Mouse (Mus musculus) gastrocnemius, adult 2 months (tissue): ENCODE measurements around the gene Ttc28. TPM values are rescaled to one million over a fixed set of nuclear protein-coding genes. Genes with fewer than 3 reads are reported as not detected.

Experiments
- DNase-seq: peaks from one replicate; pipeline ENCODE4 v3.0.0; 2022
- H3K27ac ChIP-seq: fragments of 200-600 bp; 2 replicates; pipeline ENCODE4 v1.8.1; 2022; ENCODE audit warnings: mild to moderate bottlenecking
- H3K4me3 ChIP-seq: fragments of 200-600 bp; 2 replicates; pipeline ENCODE4 v1.8.1; 2022; ENCODE audit warnings: mild to moderate bottlenecking, moderate library complexity
- CTCF ChIP-seq: fragments of 200-600 bp; IDR thresholded peaks from 2 replicates; pipeline ENCODE4 v1.8.1; 2022; ENCODE audit warnings: antibody characterized with exemption, mild to moderate bottlenecking, moderate library complexity
- intact Hi-C: fragments of 180-260 bp; cut with DNase I; formaldehyde crosslinking; loops from one replicate; pipeline ENCODE4 v1.15.1; 2025
- total RNA-seq, 2 experiments: library from RNA; stranded (reverse); gene quantifications; 2 replicates each; pipeline ENCODE4 v1.2.3; 2021

Ttc28 gene
- total RNA-seq, 2 experiments from 2014 or later = 11.9 to 16.6 TPM

DNA sequence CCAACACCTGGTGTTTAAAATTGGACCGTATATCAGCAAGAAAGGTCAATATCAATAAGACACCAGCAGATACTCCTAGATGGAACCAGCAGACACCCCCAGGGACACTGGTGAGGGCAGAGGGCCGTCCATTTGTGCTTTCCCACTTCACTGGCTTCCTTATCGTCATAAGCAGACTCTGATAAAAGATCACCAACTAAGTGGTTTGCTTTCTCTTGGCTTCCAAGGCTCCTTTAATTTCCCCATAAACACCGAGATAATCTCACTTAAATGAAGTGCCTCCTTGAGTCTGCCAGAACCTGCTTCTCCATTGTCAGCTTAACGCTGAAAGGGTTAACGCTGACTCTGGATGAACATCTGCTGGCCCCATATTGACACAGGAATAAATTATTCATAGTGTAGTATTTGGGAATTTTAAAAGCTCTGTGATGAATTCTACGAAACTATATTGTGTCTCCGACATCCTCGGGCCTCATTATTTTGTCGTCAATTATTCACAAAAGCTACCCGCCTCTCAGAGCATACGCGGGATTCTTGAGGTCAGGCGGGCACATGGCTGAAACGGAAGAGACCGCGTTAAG lies 175.3 kb downstream of the Ttc28 start:
- DNase-seq = no peak
- intact Hi-C loops = no loop called here
- peak overlapping the region; percentile 50 for H3K4me3 ChIP-seq
- H3K27ac ChIP-seq = peak overlapping the region; percentile 74
- no peak for TF ChIP-seq CTCF

DNA sequence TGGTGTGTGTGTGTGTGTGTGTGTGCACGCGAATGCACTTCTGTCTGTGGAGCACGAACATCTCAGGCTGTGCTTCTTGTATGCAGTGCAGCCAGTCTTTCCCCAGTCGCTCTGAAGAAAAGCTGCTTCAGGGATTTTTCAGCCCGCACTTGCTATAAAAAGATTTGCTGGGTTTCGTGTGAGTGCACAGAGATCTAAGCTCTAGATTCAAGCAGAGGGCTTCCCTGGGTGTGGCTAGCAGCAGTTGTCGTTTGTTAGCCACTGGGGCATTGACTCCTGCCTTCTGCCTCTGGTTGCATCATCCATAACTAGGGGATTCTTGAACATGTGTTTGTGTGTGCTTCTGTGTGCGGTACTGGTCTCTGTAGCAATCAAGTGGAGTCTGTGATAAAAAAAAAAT lies 175.9 kb downstream of the Ttc28 start:
- H3K4me3 ChIP-seq = peak overlapping the region; percentile 50
- peak overlapping the region; percentile 74 for H3K27ac ChIP-seq
- TF ChIP-seq CTCF = no peak
- DNase-seq = peak; percentile 52
- intact Hi-C loops = no loop called here

DNA sequence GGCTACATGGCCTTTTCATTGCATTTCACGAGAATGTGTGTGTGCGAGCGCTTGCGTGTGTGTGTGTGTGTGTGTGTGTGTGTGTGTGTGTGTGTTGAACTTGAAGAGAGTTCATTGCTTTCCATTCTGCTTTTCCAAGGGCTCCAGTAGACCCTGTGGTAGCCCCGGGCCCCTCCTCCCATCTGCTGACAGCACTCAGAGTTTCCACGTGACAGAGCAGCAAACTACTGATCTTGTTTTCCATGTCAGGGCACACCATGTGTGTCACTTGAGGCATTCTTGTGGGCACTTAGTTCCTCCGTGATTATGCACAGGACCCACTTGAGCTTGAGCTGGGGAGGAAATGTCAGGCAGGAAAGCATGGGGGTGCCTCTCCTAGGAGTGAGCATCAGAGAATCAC lies 177.5 kb downstream of the Ttc28 start:
- Histone ChIP-seq H3K27ac (peak overlapping the region; percentile 80), H3K4me3 (no peak overlapping the region)
- no peak for DNase-seq
- TF ChIP-seq CTCF = no peak
- intact Hi-C loops = no loop called here

DNA sequence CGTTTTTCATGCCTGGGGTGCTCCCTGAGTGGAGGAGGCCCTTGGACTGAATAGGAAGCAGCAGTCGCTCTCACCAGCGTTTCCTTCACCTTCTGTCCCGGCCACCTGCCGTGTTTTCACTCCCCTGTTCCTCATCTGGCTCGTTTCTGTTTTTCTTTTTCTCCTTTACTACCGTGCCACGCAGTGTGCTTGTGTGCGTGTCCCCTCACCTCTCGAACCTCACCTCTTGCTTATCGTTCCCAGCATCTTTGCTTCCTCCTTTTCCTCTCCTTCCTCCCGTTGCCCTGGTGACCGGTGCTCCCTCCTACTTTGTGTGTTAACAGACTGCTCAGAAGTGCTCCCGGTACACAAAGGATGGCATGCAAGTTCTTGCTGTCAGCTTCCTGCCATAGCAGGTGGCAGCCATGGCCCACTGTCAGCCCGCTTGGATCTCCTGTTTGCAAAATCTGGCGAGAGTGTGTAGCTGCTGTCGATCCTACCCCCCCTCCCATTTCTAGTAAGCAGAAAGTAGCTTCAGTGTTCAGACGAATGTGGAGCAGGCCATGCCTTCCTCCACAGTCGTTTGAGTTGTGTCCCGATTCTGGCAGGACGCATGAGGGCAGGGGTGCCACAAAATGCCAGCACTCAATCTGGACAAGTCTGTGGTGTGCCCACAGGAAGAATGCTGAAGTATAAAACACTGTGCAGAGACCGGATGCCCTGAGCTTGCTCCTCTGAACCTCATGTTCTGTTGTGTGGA lies 179.0 kb downstream of the Ttc28 start:
- DNase-seq = no peak
- H3K27ac ChIP-seq = peak overlapping the region; percentile 80
- H3K4me3 ChIP-seq = no peak overlapping the region
- intact Hi-C loops = no loop called here
- TF ChIP-seq CTCF = no peak

DNA sequence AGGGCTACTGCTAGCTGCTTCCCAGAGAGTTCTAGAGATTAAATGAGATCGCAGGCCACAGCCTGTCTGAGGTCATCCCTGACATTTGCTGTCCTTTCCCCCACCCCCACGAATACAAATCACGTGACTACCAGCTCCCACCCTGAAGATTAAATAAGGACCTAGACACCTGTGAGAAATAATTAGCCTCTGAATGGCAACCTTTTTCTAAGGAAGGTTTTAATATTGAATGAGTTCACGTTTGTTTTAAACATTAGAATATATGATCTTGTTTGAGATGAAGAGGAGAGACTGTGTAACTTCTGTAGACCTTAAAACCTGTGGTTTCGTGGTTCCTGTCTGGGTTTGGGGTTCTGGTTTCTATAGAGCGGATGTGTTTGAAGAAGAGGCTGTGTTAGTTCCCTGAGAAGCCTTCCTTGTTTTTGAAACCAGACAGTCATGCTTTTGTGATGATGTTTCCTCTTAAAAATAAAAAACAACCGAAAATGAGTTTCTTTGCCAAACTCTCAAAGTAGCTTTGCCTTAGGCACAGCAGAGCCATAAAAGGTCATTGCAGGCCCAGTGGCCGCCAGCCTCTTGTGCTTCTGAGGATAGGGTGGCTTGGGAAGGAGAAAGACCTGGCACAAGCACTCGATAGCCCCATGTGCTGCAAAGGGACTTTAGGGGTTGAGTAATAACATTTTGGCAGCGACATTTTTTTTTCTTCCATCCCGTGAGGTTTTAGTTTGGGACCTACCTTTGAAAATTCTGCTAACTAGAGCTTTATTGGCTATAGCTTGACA lies 179.7 kb downstream of the Ttc28 start:
- intact Hi-C loops = no loop called here
- TF ChIP-seq CTCF = no peak
- Histone ChIP-seq H3K4me3 (no peak overlapping the region), H3K27ac (peak overlapping the region; percentile 80)
- peak; percentile 68 for DNase-seq

DNA sequence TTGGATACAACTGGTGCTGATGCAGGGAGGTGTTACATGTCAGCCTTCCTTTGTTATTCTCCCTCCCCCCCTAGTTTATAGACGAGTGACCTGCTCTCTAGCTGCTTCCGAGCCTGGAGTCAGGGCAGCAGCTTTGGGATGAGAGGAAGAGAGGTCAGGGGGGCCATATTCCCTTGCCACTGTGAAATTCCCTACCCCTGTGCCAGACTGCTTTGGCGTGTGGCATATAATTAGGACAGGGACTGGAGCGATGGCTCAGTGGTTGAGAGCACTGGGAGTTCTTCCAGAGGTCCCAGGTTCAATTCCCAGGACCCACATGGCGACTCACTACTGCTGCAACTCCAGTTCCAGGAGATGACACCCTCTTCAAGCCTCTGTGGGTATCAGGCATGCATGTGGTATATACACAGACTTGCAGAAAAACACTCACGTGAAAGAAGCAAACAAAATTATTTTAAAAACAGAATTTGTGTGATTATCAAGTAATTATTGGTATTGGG lies 180.7 kb downstream of the Ttc28 start:
- TF ChIP-seq CTCF = no peak
- Histone ChIP-seq H3K27ac (peak overlapping the region; percentile 80), H3K4me3 (no peak overlapping the region)
- DNase-seq = no peak
- intact Hi-C loops = no loop called here

DNA sequence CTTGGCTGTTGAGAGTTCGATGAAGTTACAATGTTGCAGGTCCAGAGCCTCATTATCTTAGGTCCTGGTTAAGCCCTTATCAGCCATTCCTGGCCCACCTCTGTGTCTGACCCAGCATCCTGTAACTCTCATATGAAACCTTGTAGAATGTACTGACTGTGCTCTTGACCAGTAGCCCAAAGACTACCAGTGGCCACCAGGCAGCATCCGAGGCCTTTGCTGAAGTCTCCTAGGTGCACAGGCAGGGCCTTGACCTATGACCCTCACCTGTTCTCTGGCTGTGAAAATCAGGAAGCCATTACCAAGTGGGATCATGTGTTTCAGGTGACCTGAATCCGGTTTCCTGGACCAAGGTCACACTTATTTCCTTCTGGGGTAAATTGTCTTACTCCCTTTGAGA lies 183.6 kb downstream of the Ttc28 start:
- intact Hi-C loops = no loop called here
- DNase-seq = no peak
- no peak for TF ChIP-seq CTCF
- Histone ChIP-seq H3K27ac (no peak overlapping the region), H3K4me3 (no peak overlapping the region)

DNA sequence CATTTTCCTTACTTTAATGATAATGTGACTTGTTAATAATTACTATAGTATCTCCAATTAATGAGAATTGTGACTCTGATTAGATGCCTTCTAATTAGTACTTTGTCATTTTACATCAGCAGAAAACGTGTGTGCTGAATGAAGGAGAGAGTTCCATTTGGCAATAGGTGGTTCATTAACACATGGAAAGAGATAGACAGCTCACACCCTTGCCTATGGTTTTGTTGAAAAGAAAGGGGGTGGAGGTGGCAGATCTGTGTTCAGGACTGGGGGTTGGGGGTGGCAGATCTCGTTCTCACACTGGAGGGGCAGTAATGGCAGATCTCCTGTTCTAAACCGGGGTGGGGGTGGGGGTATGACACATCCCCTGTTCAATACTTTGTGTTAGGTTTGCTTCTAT lies 184.4 kb downstream of the Ttc28 start:
- intact Hi-C loops = no loop called here
- Histone ChIP-seq H3K4me3 (no peak overlapping the region), H3K27ac (no peak overlapping the region)
- DNase-seq = no peak
- TF ChIP-seq CTCF = no peak

DNA sequence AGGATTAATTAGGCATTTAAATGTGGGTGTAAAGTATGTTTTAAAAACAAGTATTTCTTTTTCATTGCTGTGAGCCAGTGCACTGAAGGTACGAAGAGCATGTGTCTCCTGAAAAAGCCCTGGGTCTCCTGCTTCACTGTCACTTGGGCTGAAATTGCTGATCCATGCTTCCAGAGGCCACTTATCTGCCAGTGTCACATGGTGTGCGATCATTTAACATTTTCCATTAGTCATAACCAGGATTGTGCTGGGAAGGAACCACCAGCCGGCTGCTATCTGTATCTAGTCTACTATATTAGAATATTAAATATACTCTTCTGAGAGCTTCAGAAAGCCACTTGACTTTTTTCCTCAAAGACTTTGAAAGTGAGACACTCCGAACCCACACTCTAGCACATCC lies 186.2 kb downstream of the Ttc28 start:
- intact Hi-C loops = loop anchor here (5.0 kb wide), 1 partner anchor 83 kb away; no protein-coding TSS in a partner anchor
- no peak for DNase-seq
- Histone ChIP-seq H3K27ac (peak overlapping the region; percentile 57), H3K4me3 (no peak overlapping the region)
- TF ChIP-seq CTCF = no peak

DNA sequence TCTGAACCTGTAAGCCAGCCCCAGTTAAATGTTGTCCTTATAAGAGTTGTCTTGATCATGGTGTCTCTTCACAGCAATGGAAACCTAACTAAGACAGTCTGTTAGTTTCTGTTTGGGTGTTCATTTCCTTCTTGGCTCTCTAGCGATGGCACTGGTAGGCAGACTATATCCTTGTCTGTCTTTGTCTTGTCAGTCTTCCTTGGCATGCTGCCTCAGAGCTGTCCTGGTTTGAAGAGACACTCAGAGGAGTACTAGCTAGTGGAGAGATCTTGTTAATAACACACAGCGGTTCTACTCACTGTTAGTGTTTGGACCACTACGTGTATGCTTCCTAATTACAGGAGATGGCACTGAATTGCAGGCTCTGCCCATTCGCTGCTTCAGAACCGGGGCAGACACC lies 189.9 kb downstream of the Ttc28 start:
- Histone ChIP-seq H3K4me3 (no peak overlapping the region), H3K27ac (peak overlapping the region; percentile 39)
- intact Hi-C loops = loop anchor here (5.0 kb wide), 1 partner anchor 87 kb away; no protein-coding TSS in a partner anchor
- peak; percentile 38 for DNase-seq
- TF ChIP-seq CTCF = no peak

DNA sequence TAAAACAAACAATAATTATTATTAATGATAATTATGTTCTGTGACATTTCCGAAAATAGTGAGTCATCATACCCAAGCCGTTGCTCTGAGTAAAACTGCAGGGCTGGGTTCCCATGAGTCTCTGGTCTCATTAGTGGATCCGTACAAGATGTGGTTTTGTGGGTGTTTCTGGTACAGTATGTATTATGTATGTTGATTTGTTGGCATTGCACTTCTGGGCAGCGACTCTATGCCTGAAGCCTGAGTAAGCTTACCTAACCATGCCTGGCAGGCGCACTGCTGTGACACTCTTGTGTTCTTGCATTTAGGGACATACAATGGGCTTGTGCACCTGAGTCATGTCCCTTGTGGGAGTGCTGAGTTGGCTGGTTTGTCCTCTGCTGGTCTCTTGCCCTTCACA lies 190.3 kb downstream of the Ttc28 start:
- DNase-seq = no peak
- intact Hi-C loops = loop anchor here (5.0 kb wide), 1 partner anchor 88 kb away; no protein-coding TSS in a partner anchor
- peak overlapping the region; percentile 39; the same call in 1 of the 2 replicates for H3K27ac ChIP-seq
- TF ChIP-seq CTCF = no peak
- H3K4me3 ChIP-seq = no peak overlapping the region

DNA sequence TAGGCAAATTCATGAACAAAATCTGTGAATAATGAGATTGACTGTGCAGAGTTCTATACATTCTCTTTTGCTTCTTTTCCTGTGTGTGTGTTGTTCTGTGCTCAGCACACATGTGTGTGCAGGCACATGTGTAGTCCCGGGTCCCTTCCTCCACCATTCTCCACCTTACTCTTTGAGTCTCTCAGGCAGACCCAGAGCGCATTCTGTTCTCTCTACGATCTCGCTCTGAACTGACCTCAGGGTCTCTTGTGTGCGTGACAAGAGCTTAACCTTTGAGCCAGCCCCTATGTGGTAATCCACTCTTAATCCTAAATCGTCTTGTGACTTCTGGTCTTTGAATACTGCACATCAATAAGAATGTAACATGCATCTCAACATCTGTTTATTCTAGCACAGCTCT lies 190.8 kb downstream of the Ttc28 start:
- H3K27ac ChIP-seq = no peak overlapping the region
- DNase-seq = no peak
- no peak for TF ChIP-seq CTCF
- no peak overlapping the region for H3K4me3 ChIP-seq
- intact Hi-C loops = no loop called here

DNA sequence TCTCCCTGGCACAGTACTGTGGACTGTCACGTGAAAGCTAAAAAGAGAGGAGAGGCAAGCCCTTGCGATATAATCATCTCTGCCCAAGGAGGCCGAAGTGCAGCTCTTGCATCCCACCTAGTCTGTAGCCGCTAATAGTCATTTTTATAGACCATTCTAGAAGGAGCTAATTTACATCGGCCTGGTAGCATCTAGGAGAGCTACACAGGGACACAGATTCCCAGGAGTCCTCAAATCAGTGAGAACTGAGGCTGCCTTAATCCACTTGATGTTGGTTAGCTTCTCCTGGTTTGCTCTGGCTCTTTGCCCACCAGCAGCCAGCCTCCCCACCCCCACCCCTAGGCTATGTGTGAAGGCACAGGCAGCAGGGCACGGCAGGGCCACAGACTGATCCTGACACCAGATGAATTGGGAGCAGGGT lies 193.7 kb downstream of the Ttc28 start:
- peak overlapping the region; percentile 54 for H3K27ac ChIP-seq
- no peak for DNase-seq
- H3K4me3 ChIP-seq = no peak overlapping the region
- no peak for TF ChIP-seq CTCF
- intact Hi-C loops = no loop called here
